Mouse (Mus musculus) E14TG2a.4 (cell line): ENCODE data around the gene Rexo1.

Experiments
- H3K27me3 ChIP-seq: 2 replicates; pipeline ENCODE4 v1.6.1; 2014; ENCODE audit warnings: low read length, control low read depth; ENCODE audit not compliant: insufficient read depth
- H3K36me3 ChIP-seq: 2 replicates; pipeline ENCODE4 v1.6.1; 2014; ENCODE audit warnings: low read length, control low read depth; ENCODE audit not compliant: insufficient read depth
- H3K4me1 ChIP-seq: replicated peaks from 2 replicates; pipeline ENCODE4 v1.6.1; 2014; ENCODE audit warnings: low read depth, low read length, control low read depth
- H3K4me3 ChIP-seq: replicated peaks from 2 replicates; pipeline ENCODE4 v1.5.1; 2014; ENCODE audit warnings: mild to moderate bottlenecking, low read length
- H3K9me3 ChIP-seq: 2 replicates; pipeline ENCODE4 v1.6.1; 2014; ENCODE audit warnings: low read length, control low read depth
- CTCF ChIP-seq: conservative IDR thresholded peaks from 2 replicates; pipeline ENCODE4 v1.5.1; 2014; ENCODE audit warnings: low read length
- NANOG ChIP-seq: IDR thresholded peaks from 2 replicates; pipeline ENCODE4 v1.6.1; 2014; ENCODE audit warnings: borderline replicate concordance, low read length, mixed read lengths
- POU5F1 ChIP-seq: IDR thresholded peaks from 2 replicates; pipeline ENCODE4 v1.6.1; 2014; ENCODE audit warnings: low read length, borderline replicate concordance

The Rexo1 gene

GRCm38 (mm10) chr10:80569664-80570066, 8.3 kb upstream of the Rexo1 start:
- H3K27me3 ChIP-seq = no peaks in the 10 kb centered on the region

GRCm38 (mm10) chr10:80568876-80569275, 7.5 kb upstream of the Rexo1 start:
- Histone ChIP-seq H3K4me1 (peaks cover 97% of the 10 kb centered on the region), H3K4me3 (peak overlapping the region; percentile 72), H3K36me3 (peaks cover 54% of the 10 kb centered on the region), H3K9me3 (no peaks in the 10 kb centered on the region), H3K27me3 (no peaks in the 10 kb centered on the region)
- TF ChIP-seq POU5F1 (no peak), NANOG (no peak), CTCF (no peak)

More at GRCm38 (mm10) chr10:80569664-80570066, 8.3 kb upstream of the Rexo1 start:
- peaks cover 54% of the 10 kb centered on the region for H3K36me3 ChIP-seq
- TF ChIP-seq NANOG (no peak), POU5F1 (no peak), CTCF (no peak)
- H3K4me1 ChIP-seq = peaks cover 97% of the 10 kb centered on the region
- H3K9me3 ChIP-seq = no peaks in the 10 kb centered on the region
- peak overlapping the region; percentile 72 for H3K4me3 ChIP-seq

- no peaks in the 10 kb centered on the region for H3K9me3 ChIP-seq
- peaks cover 45% of the 10 kb centered on the region for H3K36me3 ChIP-seq
- peaks cover 84% of the 10 kb centered on the region for H3K4me1 ChIP-seq
- peak overlapping the region; percentile 46 for H3K4me3 ChIP-seq
- no peaks in the 10 kb centered on the region for H3K27me3 ChIP-seq
- peak; percentile 90 for TF ChIP-seq CTCF
- no peak for TF ChIP-seq NANOG
Measured at GRCm38 (mm10) chr10:80566375-80567092, 5.2 kb upstream of the Rexo1 start.

- H3K4me3 ChIP-seq = peak overlapping the region; percentile 100
- TF ChIP-seq POU5F1 = no peak
- no peak for TF ChIP-seq NANOG
- TF ChIP-seq CTCF = no peak
- H3K36me3 ChIP-seq = peaks cover 41% of the 10 kb centered on the region
- H3K4me1 ChIP-seq = peaks cover 69% of the 10 kb centered on the region
- no peaks in the 10 kb centered on the region for H3K9me3 ChIP-seq
- H3K27me3 ChIP-seq = no peaks in the 10 kb centered on the region
Measured at GRCm38 (mm10) chr10:80560621-80561020, 739 bp downstream of the Rexo1 start.

GRCm38 (mm10) chr10:80559431-80559830, 1.9 kb downstream of the Rexo1 start:
- TF ChIP-seq NANOG = no peak
- no peak for TF ChIP-seq CTCF
- TF ChIP-seq POU5F1 = no peak
- H3K27me3 ChIP-seq = no peaks in the 10 kb centered on the region
- peaks cover 67% of the 10 kb centered on the region for H3K4me1 ChIP-seq
- H3K4me3 ChIP-seq = no peak overlapping the region
- H3K36me3 ChIP-seq = peaks cover 39% of the 10 kb centered on the region
- H3K9me3 ChIP-seq = no peaks in the 10 kb centered on the region

GRCm38 (mm10) chr10:80557346-80557965, 3.9 kb downstream of the Rexo1 start:
- TF ChIP-seq CTCF (peak; percentile 75), POU5F1 (no peak)
- Histone ChIP-seq H3K4me3 (peak overlapping the region; percentile 20; the same call in 1 of the 2 replicates), H3K9me3 (no peaks in the 10 kb centered on the region), H3K4me1 (peaks cover 78% of the 10 kb centered on the region), H3K36me3 (peaks cover 47% of the 10 kb centered on the region), H3K27me3 (no peaks in the 10 kb centered on the region)

GRCm38 (mm10) chr10:80553997-80554396, 7.4 kb downstream of the Rexo1 start:
- TF ChIP-seq POU5F1 = no peak
- TF ChIP-seq NANOG = no peak
- no peak for TF ChIP-seq CTCF
- H3K27me3 ChIP-seq = no peaks in the 10 kb centered on the region
- peaks cover 83% of the 10 kb centered on the region for H3K4me1 ChIP-seq
- no peak overlapping the region for H3K4me3 ChIP-seq
- no peaks in the 10 kb centered on the region for H3K9me3 ChIP-seq
- H3K36me3 ChIP-seq = peaks cover 63% of the 10 kb centered on the region

GRCm38 (mm10) chr10:80553575-80553974, 7.8 kb downstream of the Rexo1 start:
- TF ChIP-seq NANOG = no peak
- TF ChIP-seq POU5F1 = no peak
- no peak for TF ChIP-seq CTCF
- H3K27me3 ChIP-seq = no peaks in the 10 kb centered on the region
- H3K4me1 ChIP-seq = peaks cover 83% of the 10 kb centered on the region
- H3K4me3 ChIP-seq = no peak overlapping the region
- no peaks in the 10 kb centered on the region for H3K9me3 ChIP-seq
- peaks cover 67% of the 10 kb centered on the region for H3K36me3 ChIP-seq

GRCm38 (mm10) chr10:80552364-80552763, 9.0 kb downstream of the Rexo1 start:
- peaks cover 83% of the 10 kb centered on the region for H3K4me1 ChIP-seq
- TF ChIP-seq POU5F1 = no peak
- no peak for TF ChIP-seq CTCF
- no peaks in the 10 kb centered on the region for H3K27me3 ChIP-seq
- H3K4me3 ChIP-seq = no peak overlapping the region
- H3K9me3 ChIP-seq = no peaks in the 10 kb centered on the region
- H3K36me3 ChIP-seq = peaks cover 68% of the 10 kb centered on the region
